Mouse (Mus musculus) hindlimb bud, embryonic 11.5 days (tissue): Measurements from ENCODE around the gene Skil.
"Not testable (repeated sequence)": the region's sequence is repeated elsewhere in the genome, so short reads cannot be mapped to it uniquely, and the experiment has no call there.

Experiments used
- DNase-seq: peaks from one replicate; pipeline ENCODE4 v3.0.0-alpha.2; 2012; ENCODE audit warnings: low read depth, low spot score; ENCODE audit errors: extremely low spot score

Skil gene

GRCm38 (mm10) chr3:31126848-31127247 is 32.0 kb downstream of the Skil start:
- DNase-seq = no peak

DNA sequence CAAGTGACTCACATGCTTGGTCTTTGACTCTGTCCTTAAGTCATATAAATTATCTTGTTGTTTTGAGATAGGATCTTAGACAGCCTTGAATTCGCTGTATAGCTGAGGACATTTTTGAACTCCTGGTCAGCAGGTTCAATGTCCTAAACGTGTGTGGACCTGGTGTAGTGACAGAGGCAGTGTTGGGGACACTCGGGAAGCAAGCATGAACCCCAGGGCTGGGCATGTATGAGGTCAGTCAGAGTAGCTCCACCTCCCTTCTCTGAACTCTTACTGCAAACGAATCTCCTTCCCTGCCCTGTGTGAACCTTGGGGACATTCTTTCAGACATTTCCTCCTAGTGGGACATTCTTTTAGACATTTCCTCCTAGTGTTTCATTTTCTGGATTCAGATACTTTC is 34.9 kb downstream of the Skil start:
- DNase-seq = no peak

DNA sequence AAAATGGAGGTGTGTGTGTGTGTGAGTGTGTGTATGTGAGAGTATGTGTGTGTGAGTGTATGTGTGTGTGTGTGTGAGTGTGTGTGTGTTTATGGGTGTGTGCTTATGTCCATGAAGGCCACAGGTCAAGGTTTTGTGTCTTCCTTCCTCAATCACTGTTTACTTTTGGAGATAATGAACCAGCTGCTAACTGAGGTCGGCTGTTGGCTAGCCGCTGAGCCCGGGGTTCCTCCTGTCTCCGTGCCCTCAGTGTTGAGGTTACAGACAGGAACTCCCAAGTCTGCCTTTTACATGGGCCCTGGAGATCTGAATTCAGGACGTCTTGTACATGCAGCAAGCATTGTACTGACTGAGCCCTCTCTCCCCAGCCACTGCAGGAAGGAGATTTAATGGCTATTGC is 38.8 kb downstream of the Skil start:
- no peak for DNase-seq

GRCm38 (mm10) chr3:31134246-31134645 is 39.4 kb downstream of the Skil start:
- no peak for DNase-seq

- DNase-seq = no peak
Observed at GRCm38 (mm10) chr3:31134696-31135095, 39.8 kb downstream of the Skil start.

DNA sequence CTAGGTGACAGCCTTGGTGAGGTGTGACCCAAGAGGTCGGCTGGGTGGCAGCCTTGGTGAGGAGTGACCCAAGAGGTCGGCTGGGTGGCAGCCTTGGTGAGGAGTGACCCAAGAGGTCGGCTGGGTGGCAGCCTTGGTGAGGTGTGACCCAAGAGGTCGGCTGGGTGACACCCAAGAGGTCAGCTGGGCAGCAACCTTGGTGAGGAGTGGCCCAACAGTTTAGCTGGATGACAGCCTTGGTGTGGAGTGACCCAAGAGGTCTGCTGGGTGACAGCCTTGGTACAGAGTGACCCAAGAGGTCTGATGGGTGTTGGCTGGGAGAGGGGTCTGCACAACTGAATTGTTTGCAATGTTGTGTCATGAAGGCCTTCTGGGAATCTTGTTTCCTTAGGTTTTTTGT is 41.7 kb downstream of the Skil start:
- not testable (repeated sequence) for DNase-seq

DNA sequence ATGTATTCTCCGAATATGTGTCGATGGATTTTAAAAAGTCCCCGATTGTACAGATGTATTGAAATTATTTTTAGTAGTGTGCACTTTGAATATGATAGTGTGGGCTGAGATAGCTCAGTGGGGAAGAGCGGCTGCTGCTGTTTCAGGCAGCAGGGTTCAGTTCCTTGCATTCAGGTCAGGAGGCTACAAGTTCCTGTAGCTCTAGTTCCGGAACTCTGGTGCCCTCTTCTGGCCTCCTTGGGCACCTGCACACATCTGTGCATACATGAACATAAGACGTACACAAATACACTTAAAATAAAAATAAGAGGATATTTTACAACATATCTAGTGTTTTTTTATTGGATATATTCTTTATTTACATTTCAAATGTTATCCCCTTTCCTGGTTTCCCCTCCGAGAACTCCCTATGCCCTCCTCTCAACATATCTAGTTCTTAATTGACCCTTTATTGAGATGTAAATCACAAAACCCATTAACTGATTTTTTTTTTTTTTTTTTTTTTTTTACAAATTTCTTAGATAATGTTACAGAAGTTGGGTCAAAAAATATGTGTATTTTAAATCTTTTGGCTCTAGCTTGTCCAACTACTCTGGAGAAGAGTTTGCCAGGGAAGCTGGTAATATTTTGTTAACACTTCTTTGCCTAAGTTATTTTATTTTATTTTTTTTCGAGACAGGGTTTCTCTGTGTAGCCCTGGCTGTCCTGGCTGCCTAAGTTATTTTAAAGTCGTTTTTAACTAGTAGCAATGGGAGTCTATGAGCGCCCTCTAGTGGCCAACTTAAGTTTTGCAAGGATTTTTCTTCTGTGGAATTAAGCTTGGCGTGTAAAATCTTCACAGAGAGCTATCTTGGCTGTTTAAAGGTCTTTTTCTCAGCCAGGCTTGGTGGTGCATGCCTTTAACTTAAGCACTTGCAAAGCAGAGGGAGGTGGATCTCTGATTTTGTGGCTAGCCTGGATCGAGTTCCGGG is 43.9 kb downstream of the Skil start:
- DNase-seq = peak; percentile 68

GRCm38 (mm10) chr3:31141621-31142020 is 46.8 kb downstream of the Skil start:
- no peak for DNase-seq

DNA sequence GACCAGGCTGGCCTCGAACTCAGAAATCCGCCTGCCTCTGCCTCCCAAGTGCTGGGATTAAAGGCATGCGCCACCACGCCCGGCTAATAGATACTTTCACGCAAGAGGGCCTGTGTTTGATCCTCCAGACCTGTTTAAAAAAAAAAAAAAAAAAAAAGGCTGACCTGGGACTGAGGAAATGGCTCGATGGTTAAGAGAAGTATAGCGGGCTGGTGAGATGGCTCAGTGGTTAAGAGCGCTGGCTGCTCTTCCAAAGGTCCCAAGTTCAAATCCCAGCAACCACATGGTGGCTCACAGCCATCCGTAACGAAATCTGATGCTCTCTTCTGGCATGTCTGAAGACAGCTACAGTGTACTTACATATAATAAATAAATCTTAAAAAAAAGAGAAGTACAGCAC is 50.4 kb downstream of the Skil start:
- not testable (repeated sequence) for DNase-seq

DNA sequence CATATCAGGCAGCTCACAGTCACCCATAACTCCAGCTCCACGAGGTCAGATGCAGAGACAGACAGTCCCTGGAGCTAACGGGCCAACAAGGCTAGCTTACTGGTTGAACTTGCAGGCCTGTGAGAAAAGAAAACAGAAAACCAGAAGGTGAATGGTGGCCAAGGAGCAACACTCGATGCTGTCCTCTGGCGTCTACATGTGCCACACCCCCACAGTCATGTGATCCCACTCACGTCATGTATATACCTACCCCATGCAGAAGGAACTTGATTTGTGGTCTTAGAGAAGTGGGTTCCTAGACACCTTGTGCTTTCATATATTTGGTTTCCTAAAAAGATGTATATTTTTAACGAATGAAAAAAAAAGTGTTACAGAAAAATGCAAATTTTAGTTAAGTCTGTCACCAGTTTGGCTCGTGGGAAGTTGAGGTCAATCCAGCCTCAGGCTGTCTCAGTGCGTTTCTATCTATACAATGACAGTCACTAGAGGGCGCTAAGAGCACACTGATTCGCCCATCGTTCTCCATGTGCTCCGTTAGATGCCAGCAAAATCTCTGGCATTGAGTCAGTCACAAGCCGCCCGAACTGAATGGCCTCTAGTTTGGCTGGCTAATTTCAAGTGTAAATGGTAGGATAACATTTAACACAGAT is 50.9 kb downstream of the Skil start:
- peak; percentile 88 for DNase-seq

- DNase-seq = no peak
Observed at GRCm38 (mm10) chr3:31148595-31148994, 53.7 kb downstream of the Skil start.

DNA sequence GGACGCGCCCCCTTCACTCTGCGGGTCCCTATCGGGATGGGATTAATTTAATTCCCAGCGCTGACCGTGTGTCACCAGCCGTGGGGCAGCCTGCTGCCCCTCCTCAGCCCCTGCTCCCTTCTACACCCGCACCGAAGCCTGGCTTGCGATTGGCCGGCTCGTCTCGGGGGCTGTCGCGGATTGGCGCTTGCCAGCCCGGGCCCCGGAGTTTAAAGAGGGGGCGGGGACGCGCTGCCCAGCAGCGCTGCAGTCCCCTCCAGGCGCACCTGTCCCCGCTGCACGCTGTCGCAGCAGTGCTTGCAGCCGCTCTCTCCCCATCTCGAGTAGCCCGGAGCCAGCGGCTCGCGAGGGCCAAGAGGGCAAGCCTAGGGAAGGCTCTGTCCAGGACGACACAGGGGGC is 54.8 kb downstream of the Skil start, which contains the start of gene Cldn11:
TSS of gene Cldn11 (plus strand) at position 215 of the 400 bp plus-strand sequence.
- no peak for DNase-seq

GRCm38 (mm10) chr3:31152108-31152507 is 57.2 kb downstream of the Skil start:
- no peak for DNase-seq

DNA sequence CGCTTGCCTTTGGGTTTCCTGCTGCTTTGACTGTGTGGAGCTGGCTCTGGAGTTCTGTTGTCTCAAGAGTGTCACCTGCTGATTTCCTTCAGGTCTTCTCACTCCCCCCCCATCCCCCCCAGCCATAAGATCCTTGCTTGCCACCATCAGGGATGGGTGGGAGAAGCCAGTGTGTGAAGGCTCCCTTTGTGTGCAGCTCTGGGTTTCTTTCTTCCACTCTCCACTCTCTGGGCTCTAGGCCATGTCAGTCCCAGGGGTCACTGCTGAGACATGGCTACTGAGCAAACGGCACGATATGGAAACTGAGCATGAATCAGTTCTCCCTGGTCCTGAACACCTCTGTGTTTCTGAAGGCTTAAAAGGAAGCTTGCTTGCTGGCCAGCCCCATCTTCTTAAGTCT is 61.3 kb downstream of the Skil start:
- no peak for DNase-seq

DNA sequence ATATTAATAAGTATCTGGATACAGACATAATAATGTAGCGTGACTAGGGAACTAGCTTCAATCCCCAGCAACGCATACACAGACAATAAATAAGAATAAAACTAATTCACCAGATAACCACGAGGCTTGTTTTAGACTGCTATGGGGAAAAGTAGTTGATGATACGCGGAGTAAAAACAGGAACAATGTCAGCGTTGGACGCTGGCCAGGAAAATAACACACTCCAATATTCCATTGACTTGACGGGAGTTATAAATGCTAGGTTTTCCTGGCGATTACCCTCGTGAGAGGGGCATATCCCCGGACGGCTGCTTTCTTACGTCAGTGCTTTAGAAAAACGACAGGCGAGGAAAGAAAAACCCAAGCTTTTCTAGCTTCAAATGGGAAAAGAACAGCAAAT is 62.9 kb downstream of the Skil start:
- no peak for DNase-seq

GRCm38 (mm10) chr3:31160046-31160445 is 65.2 kb downstream of the Skil start:
- DNase-seq = no peak

- no peak for DNase-seq
Observed at GRCm38 (mm10) chr3:31161336-31161735, 66.5 kb downstream of the Skil start.

DNA sequence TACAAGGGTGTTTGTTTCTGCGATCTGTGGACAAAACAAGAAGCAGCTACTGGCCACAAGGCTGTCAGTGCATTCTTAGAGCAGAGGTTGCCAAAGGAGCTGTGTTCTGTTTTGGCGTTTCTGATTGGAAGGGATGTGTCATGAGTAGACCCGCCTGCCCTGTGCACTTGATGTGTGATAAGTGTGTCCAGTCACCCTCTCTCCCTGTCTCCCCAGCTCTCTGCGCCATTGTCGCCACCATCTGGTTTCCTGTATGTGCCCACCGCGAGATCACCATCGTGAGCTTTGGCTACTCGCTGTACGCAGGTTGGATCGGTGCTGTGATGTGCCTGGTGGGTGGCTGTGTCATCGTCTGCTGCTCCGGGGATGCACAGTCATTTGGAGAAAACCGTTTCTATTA is 68.0 kb downstream of the Skil start:
- no peak for DNase-seq

- DNase-seq = no peak
Observed at GRCm38 (mm10) chr3:31165803-31166202, 70.9 kb downstream of the Skil start.

- DNase-seq = no peak
Observed at GRCm38 (mm10) chr3:31166365-31166871, 71.6 kb downstream of the Skil start.
